Mouse (Mus musculus) embryonic fibroblast, embryonic 13.5 days (primary cell): ENCODE measurements at regions not wholly inside any gene's neighbourhood (a gene's known extent, or its start where the extent isn't known, plus 50 kb on each side); places are given as distances from the start of the nearest gene placed in this dataset.

Source experiments
- CTCF ChIP-seq: IDR thresholded peaks from 2 replicates; pipeline ENCODE4 v1.5.1; 2011; ENCODE audit warnings: mild to moderate bottlenecking, control low read depth, low read length, moderate library complexity, borderline replicate concordance; ENCODE audit not compliant: insufficient read depth
- POLR2A ChIP-seq: IDR thresholded peaks from 2 replicates; pipeline ENCODE4 v1.6.1; 2011; ENCODE audit warnings: low read depth, mild to moderate bottlenecking, control low read depth, low read length, moderate library complexity

- no peak for TF ChIP-seq POLR2A
- TF ChIP-seq CTCF, result no peak
These were observed 258.9 kb downstream of the Pou4f1 start for GRCm38 (mm10) chr14:104208855-104209254.
